Mouse (Mus musculus): ENCODE data around the gene Zdhhc20. TPM values are rescaled to one million over a fixed set of nuclear protein-coding genes. Genes with fewer than 3 reads are reported as not detected.

Zdhhc20 gene
- total RNA-seq, 1 experiment = 22.7 TPM

GRCm38 (mm10) chr14:57881074-57881473 is 9.0 kb downstream of the Zdhhc20 start:
- TF ChIP-seq MAFK (IDR thresholded peaks at IDR 0.05; ENCODE audit: insufficient read depth, low read depth, low read length) = no peak
- TF ChIP-seq ZNF384 (IDR thresholded peaks at IDR 0.05; ENCODE audit: low read depth, low read length) = no peak
- no peak for TF ChIP-seq HCFC1 (IDR thresholded peaks at IDR 0.05; ENCODE audit: borderline replicate concordance, insufficient read depth, low read length)
- TF ChIP-seq ZC3H11A (IDR thresholded peaks at IDR 0.05; ENCODE audit: borderline replicate concordance, low read depth, low read length) = no peak
- TF ChIP-seq CHD2 (IDR thresholded peaks at IDR 0.05; ENCODE audit: low read depth, low read length) = no peak
- no peaks in the 10 kb centered on the region for H3K9me3 ChIP-seq (ENCODE audit: control insufficient read depth, insufficient read depth, low read depth, low read length)

DNA sequence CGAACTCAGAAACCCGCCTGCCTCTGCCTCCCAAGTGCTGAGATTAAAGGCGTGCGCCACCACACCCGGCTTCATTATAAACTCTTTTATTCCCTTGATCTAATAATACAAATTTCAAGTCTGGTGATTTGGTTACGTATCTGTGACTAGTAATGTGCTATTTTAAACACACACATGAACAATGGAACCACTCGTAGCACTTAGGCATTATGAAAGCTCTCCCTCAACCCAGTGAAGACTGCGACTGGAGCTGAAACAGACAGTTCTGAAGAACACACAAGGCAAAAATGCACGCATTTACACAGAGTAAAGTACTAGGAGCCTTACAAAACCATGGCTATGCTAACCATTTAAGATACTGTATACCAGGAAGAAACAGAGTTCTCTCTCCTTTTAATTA is 12.2 kb downstream of the Zdhhc20 start:
- in situ Hi-C loops (cut with MboI; ENCODE audit: low sequenced_read_pairs in 2 of 2, unreplicated experiment in 2 of 2) = no loop called here
- no peak for DNase-seq (ENCODE audit: low read depth, low spot score)
- Histone ChIP-seq H3K4me1 (ENCODE audit: control insufficient read depth in 2 of 2, insufficient read depth in 2 of 2, low read length in 2 of 2, poor library complexity in 1 of 2) (peaks cover 8% of the 10 kb centered on the region in 2 experiments; a peak in 3 of 4 replicates), H3K4me3 (ENCODE audit: insufficient read depth in 1 of 2, low read depth in 1 of 2, low read length in 2 of 2, poor library complexity in 1 of 2, severe bottlenecking in 1 of 2) (no peak overlapping the region), H3K9ac (ENCODE audit: insufficient read depth, low read depth, low read length, poor library complexity, severe bottlenecking) (no peak overlapping the region), H3K36me3 (ENCODE audit: control insufficient read depth, insufficient read depth, low read length, poor library complexity, severe bottlenecking) (no peaks in the 10 kb centered on the region), H3K27ac (ENCODE audit: insufficient read depth, low read depth, low read length, poor library complexity, severe bottlenecking) (no peak overlapping the region), H3K9me3 (ENCODE audit: control insufficient read depth, insufficient read depth, low read depth, low read length) (no peaks in the 10 kb centered on the region)
- TF ChIP-seq HCFC1 (IDR thresholded peaks at IDR 0.05; ENCODE audit: borderline replicate concordance, insufficient read depth, low read length) (no peak), ZC3H11A (IDR thresholded peaks at IDR 0.05; ENCODE audit: borderline replicate concordance, low read depth, low read length) (no peak)

More at GRCm38 (mm10) chr14:57881074-57881473, 9.0 kb downstream of the Zdhhc20 start:
- H3K36me3 ChIP-seq (ENCODE audit: control insufficient read depth, insufficient read depth, low read length, poor library complexity, severe bottlenecking) = no peaks in the 10 kb centered on the region
- in situ Hi-C loops (cut with MboI; ENCODE audit: low sequenced_read_pairs in 2 of 2, unreplicated experiment in 2 of 2) = no loop called here
- H3K4me3 ChIP-seq (ENCODE audit: insufficient read depth in 1 of 2, low read depth in 1 of 2, low read length in 2 of 2, poor library complexity in 1 of 2, severe bottlenecking in 1 of 2) = no peak overlapping the region
- peaks cover 10% of the 10 kb centered on the region in 2 experiments; a peak in 3 of 4 replicates for H3K4me1 ChIP-seq (ENCODE audit: control insufficient read depth in 2 of 2, insufficient read depth in 2 of 2, low read length in 2 of 2, poor library complexity in 1 of 2)
- no peak for DNase-seq (ENCODE audit: low read depth, low spot score)
- H3K27ac ChIP-seq (ENCODE audit: insufficient read depth, low read depth, low read length, poor library complexity, severe bottlenecking) = no peak overlapping the region; the same call in 1 of the 2 replicates
- no peak overlapping the region for H3K9ac ChIP-seq (ENCODE audit: insufficient read depth, low read depth, low read length, poor library complexity, severe bottlenecking)

DNA sequence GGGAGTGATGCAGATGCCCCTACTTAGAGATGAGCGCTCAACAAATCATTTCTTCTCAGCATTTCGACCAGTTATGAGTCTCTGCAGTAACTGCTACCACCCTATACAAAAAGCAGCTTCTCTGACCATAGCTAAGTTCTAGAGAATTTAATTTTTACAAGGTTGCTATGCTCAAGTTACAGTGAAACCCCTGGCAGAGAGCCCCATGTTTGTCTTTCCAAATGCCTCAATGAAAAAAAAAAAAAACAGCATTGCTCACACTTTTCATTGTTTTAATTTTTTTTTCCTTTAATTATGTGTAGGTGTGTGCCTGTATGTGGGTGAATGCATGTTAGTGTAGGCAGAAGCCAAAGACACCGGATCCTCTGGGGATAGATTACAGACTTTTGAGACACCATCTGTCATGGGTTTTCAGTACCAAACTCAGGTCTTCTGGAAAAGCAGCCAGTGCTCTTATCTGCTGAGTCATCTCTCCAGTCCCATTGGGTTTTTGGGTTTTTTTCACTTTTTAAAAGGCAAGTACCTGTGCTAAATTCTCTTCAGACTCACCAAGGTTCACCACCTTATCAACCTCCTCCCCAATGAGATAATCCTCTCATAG is 23.3 kb downstream of the Zdhhc20 start:
- in situ Hi-C loops (cut with MboI; ENCODE audit: low sequenced_read_pairs in 2 of 2, unreplicated experiment in 2 of 2) = no loop called here
- Histone ChIP-seq H3K9ac (ENCODE audit: insufficient read depth, low read depth, low read length, poor library complexity, severe bottlenecking) (no peak overlapping the region), H3K36me3 (ENCODE audit: control insufficient read depth, insufficient read depth, low read length, poor library complexity, severe bottlenecking) (peaks cover 3% of the 10 kb centered on the region)

GRCm38 (mm10) chr14:57865256-57865655 is 24.8 kb downstream of the Zdhhc20 start:
- Histone ChIP-seq H3K4me1 (ENCODE audit: control insufficient read depth in 2 of 2, insufficient read depth in 2 of 2, low read length in 2 of 2, poor library complexity in 1 of 2) (peaks cover 0 to 5% of the 10 kb centered on the region in 2 experiments; a peak in 1 of 4 replicates), H3K9me3 (ENCODE audit: control insufficient read depth, insufficient read depth, low read depth, low read length) (no peaks in the 10 kb centered on the region), H3K36me3 (ENCODE audit: control insufficient read depth, insufficient read depth, low read length, poor library complexity, severe bottlenecking) (peaks cover 3% of the 10 kb centered on the region), H3K4me3 (ENCODE audit: insufficient read depth in 1 of 2, low read depth in 1 of 2, low read length in 2 of 2, poor library complexity in 1 of 2, severe bottlenecking in 1 of 2) (no peak overlapping the region), H3K9ac (ENCODE audit: insufficient read depth, low read depth, low read length, poor library complexity, severe bottlenecking) (no peak overlapping the region), H3K27ac (ENCODE audit: insufficient read depth, low read depth, low read length, poor library complexity, severe bottlenecking) (no peak overlapping the region)
- TF ChIP-seq CHD2 (IDR thresholded peaks at IDR 0.05; ENCODE audit: low read depth, low read length) = no peak
- TF ChIP-seq ZNF384 (IDR thresholded peaks at IDR 0.05; ENCODE audit: low read depth, low read length) = no peak
- TF ChIP-seq MAFK (IDR thresholded peaks at IDR 0.05; ENCODE audit: insufficient read depth, low read depth, low read length) = no peak
- TF ChIP-seq HCFC1 (IDR thresholded peaks at IDR 0.05; ENCODE audit: borderline replicate concordance, insufficient read depth, low read length) = no peak
- TF ChIP-seq ZC3H11A (IDR thresholded peaks at IDR 0.05; ENCODE audit: borderline replicate concordance, low read depth, low read length) = no peak
- DNase-seq (ENCODE audit: low read depth, low spot score) = no peak
- in situ Hi-C loops (cut with MboI; ENCODE audit: low sequenced_read_pairs in 2 of 2, unreplicated experiment in 2 of 2) = no loop called here

More for the DNA sequence above, 23.3 kb downstream of the Zdhhc20 start:
- H3K4me3 ChIP-seq (ENCODE audit: insufficient read depth in 1 of 2, low read depth in 1 of 2, low read length in 2 of 2, poor library complexity in 1 of 2, severe bottlenecking in 1 of 2) = no peak overlapping the region
- H3K4me1 ChIP-seq (ENCODE audit: control insufficient read depth in 2 of 2, insufficient read depth in 2 of 2, low read length in 2 of 2, poor library complexity in 1 of 2) = 0 out of 4 replicates have a peak, but pooled peaks cover 0 to 2% of the 10 kb centered on the region in 2 experiments
- H3K27ac ChIP-seq (ENCODE audit: insufficient read depth, low read depth, low read length, poor library complexity, severe bottlenecking) = peak overlapping the region; percentile 43; the same call in 1 of the 2 replicates
- H3K9me3 ChIP-seq (ENCODE audit: control insufficient read depth, insufficient read depth, low read depth, low read length) = no peaks in the 10 kb centered on the region
- TF ChIP-seq MAFK (IDR thresholded peaks at IDR 0.05; ENCODE audit: insufficient read depth, low read depth, low read length) (peak; percentile 76), ZC3H11A (IDR thresholded peaks at IDR 0.05; ENCODE audit: borderline replicate concordance, low read depth, low read length) (no peak), HCFC1 (IDR thresholded peaks at IDR 0.05; ENCODE audit: borderline replicate concordance, insufficient read depth, low read length) (no peak), ZNF384 (IDR thresholded peaks at IDR 0.05; ENCODE audit: low read depth, low read length) (0 out of 2 replicates have a peak, but pooled peaks have one; percentile 5), CHD2 (IDR thresholded peaks at IDR 0.05; ENCODE audit: low read depth, low read length) (no peak)
- no peak for DNase-seq (ENCODE audit: low read depth, low spot score)
